Mouse (Mus musculus): Measurements from ENCODE around the gene Gm45713.
"Not testable (repeated sequence)": the region's sequence is repeated elsewhere in the genome, so short reads cannot be mapped to it uniquely, and the experiment has no call there.

The Gm45713 gene

GRCm38 (mm10) chr7:45124224-45125143, 11.5 kb downstream of the Gm45713 start, which contains the start of gene Rps11:
Gene Rps11 (minus strand): TSS chr7:45124439.
- peak; percentile 99 for DNase-seq (ENCODE audit: low spot score in 2 of 2)

- no peak for DNase-seq (ENCODE audit: low spot score in 2 of 2)
These were observed 12.9 kb downstream of the Gm45713 start for GRCm38 (mm10) chr7:45123186-45123570.

GRCm38 (mm10) chr7:45122561-45123185, 13.4 kb downstream of the Gm45713 start:
- DNase-seq (ENCODE audit: low spot score in 2 of 2) = no peak

GRCm38 (mm10) chr7:45121966-45122365, 14.1 kb downstream of the Gm45713 start:
- no peak for DNase-seq (ENCODE audit: low spot score in 2 of 2)

- peak; percentile 71 to 87 for DNase-seq (ENCODE audit: low spot score in 2 of 2)
These were observed 14.6 kb downstream of the Gm45713 start for GRCm38 (mm10) chr7:45121404-45121803.

- no peak for DNase-seq (ENCODE audit: low spot score in 2 of 2)
These were observed 16.0 kb downstream of the Gm45713 start for GRCm38 (mm10) chr7:45119780-45120709.

GRCm38 (mm10) chr7:45118336-45118735, 17.7 kb downstream of the Gm45713 start:
- DNase-seq (ENCODE audit: low spot score in 2 of 2) = no peak

GRCm38 (mm10) chr7:45117566-45117965, 18.5 kb downstream of the Gm45713 start:
- DNase-seq (ENCODE audit: low spot score in 2 of 2) = no peak

GRCm38 (mm10) chr7:45113476-45113875, 22.6 kb downstream of the Gm45713 start:
- no peak for DNase-seq (ENCODE audit: low spot score in 2 of 2)

GRCm38 (mm10) chr7:45112529-45112928, 23.5 kb downstream of the Gm45713 start:
- no peak for DNase-seq (ENCODE audit: low spot score in 2 of 2)

GRCm38 (mm10) chr7:45111940-45112339, 24.1 kb downstream of the Gm45713 start:
- no peak for DNase-seq (ENCODE audit: low spot score in 2 of 2)

- not testable (repeated sequence) for DNase-seq (ENCODE audit: low spot score in 2 of 2)
These were observed 25.9 kb downstream of the Gm45713 start for GRCm38 (mm10) chr7:45110089-45110488.

- no peak for DNase-seq (ENCODE audit: low spot score in 2 of 2)
These were observed 28.9 kb downstream of the Gm45713 start for GRCm38 (mm10) chr7:45107052-45107645.

- no peak for DNase-seq (ENCODE audit: low spot score in 2 of 2)
These were observed 29.6 kb downstream of the Gm45713 start for GRCm38 (mm10) chr7:45106441-45106840.

- DNase-seq (ENCODE audit: low spot score in 2 of 2) = no peak
These were observed 30.5 kb downstream of the Gm45713 start for GRCm38 (mm10) chr7:45105491-45105890.

GRCm38 (mm10) chr7:45104941-45105340, 31.1 kb downstream of the Gm45713 start:
- DNase-seq (ENCODE audit: low spot score in 2 of 2) = no peak

GRCm38 (mm10) chr7:45103652-45104180, 32.3 kb downstream of the Gm45713 start, which contains the start of gene Fcgrt:
Gene Fcgrt (minus strand): TSS chr7:45103851.
- DNase-seq (ENCODE audit: low spot score in 2 of 2) = peak; percentile 98 to 99

- DNase-seq (ENCODE audit: low spot score in 2 of 2) = peak in 1 of 2 experiments; percentile 74
These were observed 33.0 kb downstream of the Gm45713 start for GRCm38 (mm10) chr7:45102940-45103585.

GRCm38 (mm10) chr7:45102441-45102840, 33.6 kb downstream of the Gm45713 start:
- DNase-seq (ENCODE audit: low spot score in 2 of 2) = no peak

- no peak for DNase-seq (ENCODE audit: low spot score in 2 of 2)
These were observed 36.0 kb downstream of the Gm45713 start for GRCm38 (mm10) chr7:45100046-45100445.

Data from heart, adult 9 months (tissue).